Mouse (Mus musculus) T-cell, adult 2 months (primary cell): Measurements from ENCODE around the gene Suclg1.

Experiments used
- DNase-seq: peaks from one replicate; pipeline ENCODE4 v3.0.0; 2022; ENCODE audit warnings: low spot score

The Suclg1 gene

GRCm38 (mm10) chr6:73248237-73249048, at the start of gene Suclg1:
Suclg1 (plus strand) TSS chr6:73248382.
- peak; percentile 86 for DNase-seq

- no peak for DNase-seq
Measured at GRCm38 (mm10) chr6:73203724-73204123, 44.5 kb upstream of the Suclg1 start.

DNA sequence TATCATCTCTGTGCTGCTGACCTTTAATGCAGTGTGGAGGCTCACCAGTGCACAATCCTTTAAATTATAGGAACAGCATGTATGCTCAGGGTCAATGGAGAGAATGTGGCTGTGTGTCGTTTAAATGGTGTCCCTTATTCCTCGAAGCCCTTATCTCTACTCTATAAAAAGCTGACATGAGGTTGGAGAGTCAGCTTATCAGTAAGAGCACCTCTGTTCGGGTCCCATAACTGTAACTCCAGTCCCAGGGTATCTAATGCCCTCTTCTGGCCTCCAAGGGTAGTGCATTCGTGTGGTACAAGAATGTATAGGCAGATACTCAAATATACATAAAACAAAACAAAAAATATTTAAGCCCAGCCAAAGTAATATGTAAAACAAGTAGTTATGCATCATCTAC, 43.2 kb upstream of the Suclg1 start:
- DNase-seq: no peak

- no peak for DNase-seq
Measured at GRCm38 (mm10) chr6:73209598-73209997, 38.6 kb upstream of the Suclg1 start.

DNA sequence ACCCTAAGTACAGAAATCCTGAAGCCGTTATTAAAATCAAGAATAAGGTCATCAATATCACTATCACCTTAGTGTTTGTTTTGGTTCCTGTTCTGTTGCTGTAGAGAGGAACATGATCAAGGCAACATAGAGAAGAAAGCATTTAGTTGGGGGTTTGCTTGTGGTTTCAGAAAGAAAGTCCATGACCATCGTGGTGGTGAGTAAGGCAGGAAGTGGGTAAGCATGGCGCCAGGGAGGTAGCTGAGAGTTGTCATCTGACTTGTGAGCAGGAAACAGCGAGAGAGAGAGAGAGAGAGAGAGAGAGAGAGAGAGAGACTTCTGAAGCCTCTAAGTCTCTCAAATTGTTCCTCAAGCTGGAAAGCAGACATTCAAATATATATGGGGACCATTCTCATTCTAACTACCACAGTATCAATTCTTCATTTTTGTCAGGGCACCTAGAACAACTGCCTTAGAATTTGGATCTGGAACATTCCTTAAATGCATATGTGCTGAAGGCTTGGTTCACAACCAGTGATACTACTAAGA, 37.7 kb upstream of the Suclg1 start:
- DNase-seq: peak; percentile 94

DNA sequence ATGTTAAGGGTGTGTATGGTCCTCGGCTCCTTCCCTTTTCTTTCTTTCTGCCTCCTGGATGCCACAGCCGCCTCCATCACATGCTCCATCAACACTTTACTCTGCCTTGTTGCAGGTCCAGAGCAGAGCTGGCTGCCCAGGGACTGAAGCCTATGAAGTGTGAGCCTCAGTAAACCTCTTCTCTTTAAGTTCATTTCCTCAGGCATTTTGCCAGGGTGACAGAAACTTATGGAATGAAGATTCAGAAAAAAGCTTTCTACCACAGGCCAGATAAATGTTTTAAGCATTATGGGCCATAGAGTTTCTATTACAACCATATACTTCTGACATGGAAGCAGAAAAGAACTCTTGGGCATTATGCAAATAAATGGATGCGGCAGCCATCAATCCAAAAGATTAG, 37.1 kb upstream of the Suclg1 start:
- no peak for DNase-seq

DNA sequence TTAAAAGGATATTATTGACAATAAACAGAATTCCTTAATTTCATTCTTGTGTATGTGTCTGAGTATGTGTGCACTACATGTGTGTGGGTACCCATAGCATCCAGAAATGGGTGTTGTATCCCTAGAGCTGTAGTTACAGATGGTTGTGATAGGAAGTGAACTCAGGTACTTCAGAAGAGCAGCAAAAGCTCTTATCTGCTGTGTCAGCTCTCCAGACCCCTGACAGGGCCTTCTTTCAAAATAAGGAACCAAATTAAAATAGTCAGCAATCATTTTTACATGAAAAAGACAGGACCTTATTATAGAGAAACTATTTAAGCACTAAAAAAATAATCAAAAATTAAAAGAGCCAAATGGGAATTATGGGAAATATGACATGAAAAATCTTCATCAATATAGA, 36.6 kb upstream of the Suclg1 start:
- no peak for DNase-seq

GRCm38 (mm10) chr6:73221189-73221957, 26.8 kb upstream of the Suclg1 start, which contains the start of gene Dnah6:
Dnah6 (minus strand) TSS chr6:73221651.
- DNase-seq: peak; percentile 69

DNA sequence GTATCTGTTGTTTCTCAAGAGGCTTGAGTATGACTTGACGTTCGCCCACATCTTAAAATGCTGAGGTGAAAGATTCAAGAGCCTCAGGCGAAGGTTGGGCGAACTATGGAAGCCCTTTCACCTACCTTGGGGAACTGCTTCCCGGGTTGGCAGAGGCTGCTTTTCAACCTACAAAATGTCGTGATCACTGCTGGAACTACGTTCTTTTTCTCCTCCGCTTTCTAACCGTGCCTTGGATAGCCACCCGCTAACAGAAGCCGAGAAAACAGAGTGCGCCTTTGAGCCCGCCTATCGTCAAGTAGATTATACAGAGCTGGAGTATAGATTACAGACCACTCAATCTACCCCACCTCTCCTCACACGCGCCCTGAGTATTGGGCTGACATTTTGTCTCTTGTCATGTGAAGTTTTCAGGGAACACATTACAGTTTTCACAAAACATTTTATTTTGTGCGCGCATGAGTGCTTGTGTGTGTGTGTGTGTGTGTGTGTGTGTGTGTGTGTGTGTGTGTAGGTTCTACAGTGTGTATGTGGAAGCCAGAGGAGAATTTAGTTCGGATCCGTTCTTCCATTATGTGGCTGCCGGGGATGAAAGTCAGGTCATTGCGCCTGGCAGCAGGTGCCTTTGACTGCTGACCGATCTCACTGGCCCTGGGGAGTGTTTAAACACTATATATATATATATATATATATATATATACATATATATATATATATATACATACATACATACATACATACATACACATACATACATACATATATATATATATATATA, 26.0 kb upstream of the Suclg1 start:
- peak; percentile 18 for DNase-seq

GRCm38 (mm10) chr6:73222841-73223526, 25.2 kb upstream of the Suclg1 start:
- no peak for DNase-seq

GRCm38 (mm10) chr6:73227376-73228158, 20.6 kb upstream of the Suclg1 start:
- peak; percentile 19 for DNase-seq

DNA sequence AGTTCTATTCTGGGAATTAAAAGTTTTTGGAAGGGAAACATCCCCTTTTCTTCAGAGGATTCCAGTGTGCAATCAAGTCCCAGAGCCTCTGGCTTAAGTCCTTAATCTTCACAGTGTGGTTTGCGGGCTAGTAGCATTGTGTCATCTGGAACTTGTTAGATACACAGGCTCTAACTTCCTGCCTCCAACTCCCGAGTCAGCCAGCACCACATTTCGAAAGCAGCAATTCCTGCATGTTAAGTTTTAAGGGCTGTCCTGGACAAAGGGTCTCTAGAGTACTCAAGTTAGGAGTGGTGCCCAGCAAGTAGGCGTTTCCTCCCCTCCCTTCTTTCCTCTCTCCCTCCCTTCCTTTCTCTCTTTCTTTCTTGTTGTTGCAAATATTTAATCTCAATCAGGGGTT, 19.8 kb upstream of the Suclg1 start:
- peak; percentile 10 for DNase-seq

DNA sequence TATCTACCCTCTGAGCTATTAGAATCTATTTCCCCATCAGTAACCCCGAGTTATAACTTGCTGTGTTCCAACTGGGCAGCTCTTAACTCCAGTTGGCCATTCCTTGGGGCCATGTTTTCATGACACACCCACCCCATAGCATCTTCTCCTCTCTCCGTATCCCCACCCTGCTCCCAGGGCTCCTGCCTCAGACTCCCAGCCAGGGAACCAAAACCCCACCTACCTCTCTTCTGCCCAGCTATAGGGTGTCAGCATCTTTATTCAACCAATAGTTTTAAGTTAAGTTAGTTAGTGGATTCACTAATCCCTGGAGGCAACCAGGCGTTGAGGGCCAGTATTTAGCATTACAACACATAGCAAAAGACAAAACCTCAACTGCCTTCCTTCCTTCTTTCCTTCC, 19.3 kb upstream of the Suclg1 start:
- DNase-seq: no peak

DNA sequence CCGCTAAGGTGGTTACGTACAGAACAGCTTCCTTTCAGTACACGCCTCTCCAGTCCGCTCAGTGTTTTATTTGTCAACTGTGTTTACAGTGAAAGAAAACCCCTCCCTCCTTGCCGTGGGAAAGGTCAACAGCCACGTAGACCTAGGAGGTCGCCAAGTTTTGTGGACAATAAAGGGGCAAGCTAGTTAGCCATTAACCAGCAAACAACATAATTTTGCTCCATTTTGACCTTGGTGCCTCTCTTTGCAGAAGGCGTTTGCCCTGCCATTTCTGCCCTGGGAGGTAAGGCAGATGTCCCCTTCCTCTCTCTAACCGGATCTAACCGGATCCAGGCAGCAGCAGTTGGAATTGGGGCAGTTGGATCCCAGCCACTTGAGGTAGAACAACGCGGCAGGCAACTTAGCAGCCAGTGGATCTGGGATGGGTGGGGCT, 16.0 kb upstream of the Suclg1 start:
- DNase-seq: no peak

GRCm38 (mm10) chr6:73233202-73233726, 14.9 kb upstream of the Suclg1 start:
- DNase-seq: peak; percentile 18

DNA sequence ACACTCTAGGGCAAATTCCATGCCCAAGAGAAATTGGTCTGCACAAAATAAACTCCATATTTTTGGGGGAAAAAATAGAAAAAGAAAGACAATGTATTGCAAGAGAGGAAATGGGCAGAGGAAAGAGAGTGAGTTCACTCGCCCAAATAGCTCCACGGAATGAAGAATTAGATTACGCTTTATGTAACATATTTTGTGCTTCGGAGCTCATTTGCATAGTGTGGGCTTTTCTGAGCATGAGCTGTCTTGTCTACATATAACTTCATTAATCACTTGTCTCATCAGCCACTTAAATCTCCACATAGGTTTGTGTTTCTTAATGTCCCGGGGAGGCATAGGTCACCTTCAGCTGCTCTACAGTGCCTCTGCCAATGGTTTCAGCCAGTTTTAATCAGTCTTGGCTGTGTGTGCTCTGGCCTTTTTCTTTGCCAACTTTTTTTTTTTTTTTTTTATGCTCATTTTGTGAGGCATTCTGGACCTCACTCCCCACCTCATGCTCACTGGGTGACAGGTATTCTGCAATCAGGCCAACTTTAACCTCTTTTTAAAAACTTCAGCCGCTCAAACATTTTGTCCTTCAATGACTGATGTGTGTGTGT, 13.8 kb upstream of the Suclg1 start:
- no peak for DNase-seq

- no peak for DNase-seq
Measured at GRCm38 (mm10) chr6:73235650-73236049, 12.5 kb upstream of the Suclg1 start.

DNA sequence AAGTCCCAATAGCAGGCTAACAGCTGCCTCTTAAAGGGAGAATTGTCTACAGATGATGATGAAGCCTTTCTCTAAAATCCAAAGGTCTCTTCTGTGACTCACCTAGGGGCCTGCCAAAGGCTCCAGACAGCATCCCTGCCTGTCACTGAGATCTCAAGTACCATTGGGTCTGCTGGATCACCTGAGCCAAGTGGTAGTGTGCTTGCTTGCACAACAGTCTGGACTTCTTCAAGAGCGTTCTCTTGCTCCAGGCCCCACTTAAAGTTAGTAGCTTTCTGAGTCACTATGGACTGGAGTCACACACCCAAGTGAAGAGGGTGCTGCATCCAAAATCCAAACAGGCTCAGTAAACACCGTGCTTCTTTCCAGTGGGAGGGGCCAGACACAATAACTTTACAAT, 1.4 kb upstream of the Suclg1 start:
- no peak for DNase-seq

- DNase-seq: peak; percentile 54
Measured at GRCm38 (mm10) chr6:73247452-73247851, 730 bp upstream of the Suclg1 start.

GRCm38 (mm10) chr6:73249049-73249422, 854 bp downstream of the Suclg1 start:
- DNase-seq: no peak
